Mouse (Mus musculus) heart, adult 18-20 months (tissue): ENCODE results near the gene Lrriq4. TPM values are rescaled to one million over a fixed set of nuclear protein-coding genes. Genes with fewer than 3 reads are reported as not detected.
A peak's percentile ranks its signal among the peaks of the same experiment; 100 is the strongest.

Source experiments
- DNase-seq, 2 experiments: peaks; one replicate each; pipeline ENCODE4 v3.0.0; 2021 to 2022; ENCODE audit warnings: mixed read lengths in 1 of 2
- long read RNA-seq, 2 experiments: library from polyadenylated mRNA; stranded (forward); transcript quantifications; one replicate each; pipeline ENCODE4 v2.0.0; 2021
- total RNA-seq, 2 experiments: library from RNA; stranded (reverse); gene quantifications; 2 replicates each; pipeline ENCODE4 v1.2.3; 2021

Gene Lrriq4
- total RNA-seq, result not detected
- long read RNA-seq, experiment 1, result 0 reads
- long read RNA-seq, experiment 2, result 0 reads

GRCm38 (mm10) chr3:30644207-30644606 is at the start of gene Lrriq4:
Lrriq4 (plus strand) TSS chr3:30644507.
- DNase-seq, result no peak

DNA sequence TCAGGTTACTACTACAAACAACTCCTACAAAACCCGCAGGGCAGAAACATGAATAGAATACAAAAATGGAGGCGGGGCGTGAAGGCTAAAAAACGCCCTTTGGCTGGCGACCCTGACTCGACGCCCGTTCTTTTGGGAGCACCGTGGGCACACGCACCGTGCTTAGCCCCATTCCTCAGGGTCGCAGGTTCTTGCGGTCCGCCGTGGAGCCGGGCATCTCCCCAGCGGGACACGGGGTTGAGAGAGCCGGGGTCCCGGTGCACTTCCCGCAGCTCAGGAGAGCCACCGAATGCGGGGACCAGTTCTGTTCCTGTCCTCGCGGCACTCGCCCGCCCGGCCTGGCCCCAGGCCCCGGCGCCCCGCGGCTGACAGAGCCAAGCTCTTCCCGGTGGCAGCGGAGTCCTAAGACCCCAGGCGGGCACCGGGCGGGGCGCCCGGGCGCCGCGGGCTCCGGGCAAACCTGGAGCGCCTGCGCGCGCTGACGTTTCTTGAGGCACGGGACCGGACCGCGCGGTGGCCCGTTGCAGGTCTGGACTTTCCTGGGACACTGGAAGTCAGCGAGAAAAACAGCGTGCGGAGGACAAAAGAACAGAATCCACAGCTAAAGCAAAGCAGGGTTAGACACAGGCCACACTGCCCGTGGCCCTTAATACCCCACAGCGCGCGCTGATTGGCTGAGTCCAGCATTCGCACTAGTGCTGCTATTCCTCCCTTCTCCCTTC is 49.0 kb upstream of the Lrriq4 start:
- DNase-seq, result peak; percentile 45 to 73

- no peak for DNase-seq
Measured at GRCm38 (mm10) chr3:30597271-30597670, 47.0 kb upstream of the Lrriq4 start.

DNA sequence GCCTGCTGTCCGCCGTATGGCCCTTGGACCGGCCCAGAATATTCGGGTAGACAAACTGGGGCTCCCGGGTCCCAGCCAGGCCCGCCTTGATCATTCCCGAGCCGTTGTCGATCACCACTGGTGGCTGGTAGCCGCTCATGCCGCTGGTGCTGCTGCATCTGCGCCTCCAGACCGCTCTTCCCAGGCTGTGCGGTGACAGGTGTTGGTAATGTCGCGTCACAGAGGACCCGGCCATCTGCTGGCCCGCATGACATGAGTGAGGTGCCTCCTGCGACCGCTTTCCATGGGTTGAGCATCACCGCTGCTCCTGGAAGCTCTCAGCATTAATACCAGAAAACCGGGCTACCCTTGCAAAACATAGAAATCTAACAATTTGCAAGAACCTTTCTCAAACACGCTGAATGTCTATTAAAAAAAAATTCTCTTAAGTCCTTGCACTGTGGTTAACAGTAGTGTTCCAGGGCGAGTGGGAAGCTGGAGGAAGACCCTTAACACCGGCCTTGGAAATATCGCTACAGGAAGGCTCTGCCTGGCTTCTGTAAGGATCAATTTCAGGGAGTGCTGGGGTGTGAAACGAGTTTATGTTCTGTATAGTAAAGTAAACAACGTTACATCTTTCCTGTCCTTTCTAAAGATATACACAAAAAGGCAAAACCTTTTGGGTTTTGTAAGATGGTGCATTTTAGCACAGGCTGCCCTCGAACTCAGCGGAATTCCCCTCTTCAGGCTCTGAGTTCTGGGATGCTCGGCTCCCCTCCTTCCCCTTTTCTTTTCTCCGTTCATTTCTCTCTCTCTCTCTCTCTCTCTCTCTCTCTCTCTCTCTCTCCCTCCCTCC is 44.4 kb upstream of the Lrriq4 start, which contains the start of gene Actrt3:
Gene Actrt3 (minus strand): TSS at position 229 of the 835 bp plus-strand sequence.
- DNase-seq, result peak; percentile 28 to 45

GRCm38 (mm10) chr3:30600717-30601116 is 43.6 kb upstream of the Lrriq4 start:
- peak; percentile 40 to 73 for DNase-seq

- DNase-seq, result peak; percentile 92 to 97
Measured at GRCm38 (mm10) chr3:30601175-30601574, 43.1 kb upstream of the Lrriq4 start.

DNA sequence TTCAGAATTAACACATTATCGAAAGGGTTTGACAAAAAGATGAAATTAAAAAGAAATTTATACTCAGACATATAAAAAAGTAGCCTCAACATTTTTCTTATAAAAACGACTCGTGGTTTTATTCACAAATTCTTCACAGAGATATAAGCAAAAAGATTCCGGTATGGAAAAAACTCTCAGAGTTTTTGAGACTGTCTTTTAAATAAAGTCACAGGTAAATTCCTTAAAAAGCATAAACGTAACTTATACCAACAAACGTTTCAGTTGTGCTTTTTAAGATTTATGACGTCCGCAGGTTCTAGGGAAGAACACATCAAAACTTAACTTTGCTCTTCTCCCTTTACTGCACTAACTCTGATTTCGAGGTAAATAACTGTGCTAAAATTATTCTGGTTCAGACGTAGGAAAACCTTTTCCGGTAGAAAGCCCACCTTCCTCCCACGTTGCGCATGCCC is 42.7 kb upstream of the Lrriq4 start:
- DNase-seq, result no peak

GRCm38 (mm10) chr3:30602065-30602739 is 42.1 kb upstream of the Lrriq4 start, which contains the start of gene Mynn:
Mynn (plus strand) TSS chr3:30602065.
- DNase-seq, result peak; percentile 98 to 100

DNA sequence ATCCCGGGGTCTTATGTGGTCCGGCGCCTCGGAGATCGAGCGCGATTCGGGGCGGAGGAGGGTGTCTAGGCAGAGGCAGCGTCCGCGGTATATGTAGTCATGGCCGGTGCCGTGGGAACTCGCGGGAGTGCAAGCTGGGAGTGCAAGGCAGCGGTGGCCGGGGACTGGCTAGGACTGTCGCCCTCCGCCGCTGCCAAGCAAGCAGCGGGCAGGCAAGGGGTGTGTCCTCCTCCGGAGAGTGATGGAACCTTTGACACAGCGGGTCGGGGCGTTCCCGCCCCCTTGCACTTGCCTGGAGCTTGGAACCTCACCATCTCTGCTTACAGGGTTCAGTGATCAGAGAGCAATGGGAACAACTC is 41.6 kb upstream of the Lrriq4 start:
- DNase-seq, result no peak

GRCm38 (mm10) chr3:30603256-30603655 is 41.1 kb upstream of the Lrriq4 start:
- DNase-seq, result no peak

GRCm38 (mm10) chr3:30608999-30609398 is 35.3 kb upstream of the Lrriq4 start:
- DNase-seq, result no peak

DNA sequence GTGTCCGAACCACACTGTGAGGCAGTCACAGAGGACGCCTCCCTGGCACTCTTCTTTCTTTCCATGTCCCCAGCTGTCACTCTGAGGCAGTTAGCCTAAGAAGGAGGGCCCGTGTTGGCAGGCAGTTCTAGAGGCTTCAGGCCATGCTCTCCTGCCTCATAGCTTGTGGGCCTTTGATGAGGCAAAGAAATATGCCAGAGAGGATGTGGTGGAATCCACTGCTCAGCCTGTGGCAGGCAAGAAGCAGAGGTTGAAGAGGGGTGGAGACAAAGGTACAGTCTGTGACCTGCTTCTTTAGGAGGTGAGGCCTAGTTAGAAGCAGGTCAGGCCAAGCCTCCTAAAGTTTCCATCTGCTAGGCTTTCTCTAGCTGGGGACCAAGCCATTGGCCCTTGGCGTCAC is 33.4 kb upstream of the Lrriq4 start:
- no peak for DNase-seq

- no peak for DNase-seq
Measured at GRCm38 (mm10) chr3:30620132-30620531, 24.2 kb upstream of the Lrriq4 start.

- DNase-seq, result no peak
Measured at GRCm38 (mm10) chr3:30633681-30634080, 10.6 kb upstream of the Lrriq4 start.

GRCm38 (mm10) chr3:30635629-30636028 is 8.7 kb upstream of the Lrriq4 start:
- DNase-seq, result no peak

DNA sequence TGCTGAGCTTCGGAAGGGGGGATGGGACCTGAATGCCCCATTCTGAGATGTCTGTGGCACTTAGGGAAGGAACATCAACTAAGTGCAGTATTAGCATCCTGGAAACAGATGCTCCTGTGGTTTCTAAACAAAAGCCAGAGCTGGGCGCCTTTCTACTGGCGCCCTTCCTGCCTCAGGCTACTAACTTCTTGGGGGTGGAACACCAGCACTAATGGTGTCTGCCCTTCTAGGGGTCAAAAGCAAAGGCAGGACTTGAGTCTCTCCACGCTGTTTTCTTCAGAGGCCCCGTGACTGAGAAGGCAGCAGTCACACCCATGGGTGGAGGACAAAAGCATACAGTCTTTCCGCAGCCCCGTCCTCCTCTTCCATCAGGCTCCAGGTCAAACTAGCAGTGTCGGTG is 2.5 kb downstream of the Lrriq4 start:
- DNase-seq, result no peak

- peak; percentile 6 to 8 for DNase-seq
Measured at GRCm38 (mm10) chr3:30647440-30648090, 3.3 kb downstream of the Lrriq4 start, which contains the start of gene Lrrc34. Lrrc34 (minus strand) TSS chr3:30647869.

GRCm38 (mm10) chr3:30648466-30648865 is 4.2 kb downstream of the Lrriq4 start:
- no peak for DNase-seq

DNA sequence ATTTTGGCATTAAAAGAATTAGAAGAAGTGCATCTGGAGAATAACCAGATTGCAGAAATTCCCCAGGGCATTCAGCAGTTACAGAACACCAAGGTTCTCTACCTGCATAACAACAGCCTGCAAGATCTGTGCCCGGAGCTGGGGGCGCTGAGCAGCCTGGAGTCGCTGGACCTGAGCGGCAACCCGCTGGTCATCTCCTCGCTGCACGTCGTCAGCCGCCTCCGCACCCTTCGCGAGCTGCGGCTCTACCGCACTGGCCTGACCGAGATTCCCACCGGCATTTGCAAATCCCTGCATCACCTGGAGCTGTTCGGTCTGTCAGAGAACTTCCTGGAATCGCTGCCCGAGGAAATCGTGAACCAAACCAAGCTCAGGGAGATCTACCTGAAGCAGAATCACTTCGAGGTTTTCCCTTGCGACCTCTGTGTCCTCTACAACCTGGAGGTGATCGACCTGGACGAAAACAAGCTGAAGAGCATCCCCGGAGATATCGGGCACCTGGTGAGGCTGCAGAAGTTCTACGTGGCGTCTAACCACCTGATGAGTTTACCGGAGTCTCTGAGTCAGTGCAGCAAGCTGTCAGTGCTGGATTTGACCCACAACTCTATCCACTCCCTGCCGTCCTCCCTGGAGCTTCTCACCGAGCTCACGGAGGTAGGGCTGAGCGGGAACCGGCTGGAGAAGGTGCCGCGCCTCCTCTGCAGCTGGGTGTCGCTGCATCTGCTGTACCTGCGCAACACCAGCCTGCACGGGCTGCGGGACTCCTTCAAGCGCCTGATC is 5.9 kb downstream of the Lrriq4 start:
- no peak for DNase-seq

- no peak for DNase-seq
Measured at GRCm38 (mm10) chr3:30655937-30656336, 11.6 kb downstream of the Lrriq4 start.

DNA sequence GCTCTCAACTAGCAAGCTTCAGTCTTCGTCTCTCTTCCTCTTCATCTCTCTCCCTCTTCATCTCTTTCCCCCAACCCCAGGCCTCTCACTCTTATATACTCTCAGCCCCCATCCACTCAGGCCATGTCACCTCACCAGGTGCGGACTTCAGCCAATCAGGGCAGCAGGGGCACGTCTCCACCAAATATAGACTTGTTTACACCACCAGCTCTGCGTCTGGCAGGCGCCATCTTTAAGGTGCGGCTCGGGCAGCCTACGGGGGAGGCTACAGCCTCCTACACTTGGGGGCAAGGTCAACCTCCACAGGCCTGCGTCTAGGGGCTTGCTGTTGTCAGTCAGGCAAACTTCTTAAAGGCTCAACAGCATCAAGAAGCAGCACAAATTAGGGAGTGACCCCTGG is 14.2 kb downstream of the Lrriq4 start:
- no peak for DNase-seq
